Mouse (Mus musculus) left cerebral cortex, postnatal 14 days (tissue): Measurements from ENCODE around the gene Cyp2j5. TPM values are rescaled to one million over a fixed set of nuclear protein-coding genes. Genes with fewer than 3 reads are reported as not detected.
"Not testable (repeated sequence)": the region's sequence is repeated elsewhere in the genome, so short reads cannot be mapped to it uniquely, and the experiment has no call there.

ENCODE experiments used
- DNase-seq, 2 experiments: peaks; one replicate each; pipeline ENCODE4 v3.0.0; 2021 to 2022; ENCODE audit warnings: low spot score in 2 of 2, mixed read lengths in 1 of 2
- intact Hi-C: fragments of 180-260 bp; cut with DNase I; formaldehyde crosslinking; loops from one replicate; pipeline ENCODE4 v1.15.1; 2025
- long read RNA-seq, 2 experiments: library from polyadenylated mRNA; stranded (forward); transcript quantifications; one replicate each; pipeline ENCODE4 v2.0.0; 2021
- total RNA-seq, 2 experiments: library from RNA; stranded (reverse); gene quantifications; 2 replicates each; pipeline ENCODE4 v1.2.3; 2021

The Cyp2j5 gene
- total RNA-seq, result not detected
- long read RNA-seq, experiment 1, result 0 reads
- long read RNA-seq, experiment 2, result 0 reads

DNA sequence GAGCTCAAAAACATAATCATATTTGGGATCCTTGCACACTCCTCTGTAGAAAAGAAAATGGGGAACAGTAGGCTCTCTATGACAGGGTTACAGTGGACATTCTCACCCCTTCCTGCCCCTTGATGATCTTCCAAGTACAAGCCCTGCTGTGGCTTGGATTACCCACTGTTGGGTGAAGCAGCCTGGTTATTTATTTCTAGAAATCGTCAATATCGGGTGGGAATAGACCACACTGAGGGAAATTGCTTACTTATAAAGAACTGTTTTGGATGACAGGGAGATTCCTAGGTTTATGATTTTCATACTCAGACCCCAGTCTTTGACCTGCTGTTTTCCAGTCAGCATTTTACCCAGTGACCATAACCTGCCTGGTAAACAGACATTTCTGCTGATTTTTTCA, at the start of gene Cyp2j5:
Cyp2j5 (minus strand) TSS at position 164 of the 400 bp plus-strand sequence.
- DNase-seq, result no peak
- intact Hi-C loops, result no loop called here

DNA sequence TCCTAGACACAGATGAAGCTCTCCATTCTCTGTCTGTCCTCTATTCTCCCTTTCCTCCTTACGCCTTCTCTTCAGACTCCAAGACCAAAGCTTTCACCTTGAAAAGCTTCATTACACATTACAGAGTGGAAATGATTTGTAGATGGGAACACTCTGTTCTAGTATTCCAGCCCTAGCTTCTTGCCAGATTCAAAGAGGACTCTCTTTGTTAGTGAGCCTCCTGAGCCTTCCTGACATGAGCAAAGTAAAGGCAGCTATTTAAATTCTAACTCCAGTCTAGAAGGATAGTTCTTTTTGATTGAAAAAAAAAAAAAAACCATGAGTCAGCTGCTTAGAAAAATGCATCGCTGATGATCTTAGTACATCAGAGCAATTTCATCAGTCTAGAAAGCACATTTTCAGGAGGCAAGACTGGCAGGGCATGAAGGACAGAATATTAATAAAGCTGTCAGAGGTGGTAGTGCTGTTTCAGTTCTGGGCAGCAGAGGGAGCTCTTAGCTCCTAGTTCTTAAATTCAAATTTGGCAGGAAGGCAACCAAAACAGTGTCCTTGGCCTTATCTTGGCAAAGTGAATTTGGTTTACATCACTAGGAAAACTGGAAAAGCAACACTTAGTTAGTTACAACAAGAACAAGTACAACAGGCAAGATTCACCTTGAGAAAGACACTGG, 41.5 kb upstream of the Cyp2j5 start:
- peak; percentile 78 to 80 for DNase-seq
- intact Hi-C loops, result loop anchor here (10.0 kb wide), 1 partner anchor 1039 kb away; no protein-coding TSS in a partner anchor

DNA sequence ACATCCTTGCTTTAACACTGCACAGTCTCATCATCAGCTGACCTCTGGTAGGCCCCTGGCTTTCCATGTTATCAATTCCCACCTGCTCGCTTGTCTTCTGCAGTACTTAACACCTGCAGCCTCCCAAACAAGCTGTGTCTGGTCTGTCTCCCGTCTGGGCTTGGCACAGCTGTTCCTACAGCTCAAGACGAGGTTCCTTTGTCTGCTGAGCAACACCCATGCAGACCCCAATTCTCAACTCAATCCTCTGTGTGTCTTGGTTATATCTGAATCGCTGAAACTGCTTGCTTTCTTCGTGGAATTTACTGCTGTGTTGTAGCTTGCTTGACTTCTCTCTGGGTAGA, 34.2 kb upstream of the Cyp2j5 start:
- no peak for DNase-seq
- intact Hi-C loops, result no loop called here

DNA sequence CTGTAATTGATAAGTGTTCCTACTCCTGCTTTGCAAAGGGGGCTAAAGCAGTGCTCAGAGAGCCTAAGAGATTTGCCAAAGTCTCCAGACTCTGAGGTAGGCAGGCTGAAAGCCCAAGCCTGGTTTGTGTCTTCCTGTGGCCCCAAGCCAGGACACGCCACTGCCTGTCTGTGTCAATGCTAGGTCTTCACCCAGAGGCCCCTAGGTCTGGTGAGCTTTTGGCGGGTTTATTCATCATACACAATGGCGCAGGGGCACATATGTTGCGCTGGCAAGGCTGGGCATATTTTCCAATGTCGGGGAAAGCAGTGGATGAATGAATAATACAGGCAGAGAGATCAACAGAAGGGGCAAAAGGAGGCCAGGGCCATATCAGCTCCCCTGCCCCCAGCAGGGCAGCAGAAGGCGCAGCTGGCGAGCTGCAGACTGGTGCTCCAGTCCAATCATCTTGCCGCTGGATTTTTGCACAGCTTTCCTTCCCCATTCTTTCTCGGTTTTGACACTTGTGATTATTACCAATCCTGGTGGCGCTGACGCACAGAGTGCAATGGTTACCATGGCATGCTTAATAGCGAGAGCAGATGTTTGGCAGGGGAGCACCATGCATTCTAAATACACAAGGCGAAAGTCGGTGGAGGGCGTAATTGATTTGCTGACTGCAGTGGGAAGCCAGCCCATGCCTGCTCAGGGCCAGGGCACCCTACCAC, 33.7 kb upstream of the Cyp2j5 start:
- intact Hi-C loops, result no loop called here
- DNase-seq, result peak; percentile 28 to 31

DNA sequence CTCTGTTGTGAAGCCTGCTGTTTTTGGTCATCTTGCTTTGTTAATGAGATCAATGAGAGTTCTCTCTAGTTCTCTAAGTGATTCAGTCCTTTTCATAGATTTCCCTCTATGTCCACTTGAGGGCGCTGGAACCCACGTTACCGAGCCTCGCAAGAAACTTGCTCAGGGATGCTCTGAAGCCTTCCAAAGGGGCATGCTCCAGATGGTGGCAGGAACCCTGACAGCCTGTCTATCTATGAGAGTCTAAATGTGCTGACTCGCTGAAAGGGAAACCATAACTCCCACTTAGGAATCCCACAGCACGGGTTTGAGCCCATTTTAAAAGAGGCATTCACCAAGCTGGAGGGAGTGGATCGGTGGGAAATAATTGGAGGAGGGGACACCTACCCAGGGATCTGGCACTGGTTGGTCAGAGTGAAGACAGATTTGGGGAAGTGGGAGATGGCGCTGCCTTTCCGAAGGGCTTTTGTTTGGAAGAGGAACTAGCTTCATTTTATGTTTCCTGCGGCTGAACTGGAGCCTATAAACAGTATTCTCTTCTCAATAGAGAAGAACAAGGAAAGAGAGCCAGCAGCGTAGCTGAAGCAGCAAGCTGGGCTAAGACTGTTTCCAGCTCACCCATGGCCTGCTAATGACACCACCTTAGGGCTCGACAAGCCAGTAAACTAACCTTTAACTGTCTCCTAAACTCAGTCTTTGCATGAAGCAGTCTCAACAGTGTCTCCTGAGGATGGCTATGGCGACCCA, 32.8 kb upstream of the Cyp2j5 start:
- peak; percentile 84 to 85 for DNase-seq
- intact Hi-C loops, result no loop called here

DNA sequence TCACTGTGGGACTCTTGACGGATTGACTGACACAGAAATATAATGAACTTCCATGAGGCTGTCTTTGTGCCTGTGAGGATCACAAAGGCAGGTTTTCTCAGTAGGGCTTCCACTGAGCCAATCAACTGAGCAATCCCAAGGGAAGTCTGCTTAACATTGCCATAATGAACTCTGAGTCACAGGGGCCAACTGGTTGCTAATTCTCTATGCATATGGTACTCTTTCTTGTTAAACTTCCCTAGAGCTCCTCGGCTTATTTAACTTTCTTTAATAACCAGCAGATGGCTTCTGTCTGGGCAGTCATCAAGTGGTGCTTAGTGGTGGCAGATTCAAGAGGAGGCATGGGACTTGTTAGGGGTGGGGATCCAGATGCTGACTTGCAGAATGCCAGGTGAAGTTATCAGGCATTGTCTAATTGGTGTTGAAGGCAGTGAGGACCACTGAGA, 23.4 kb upstream of the Cyp2j5 start:
- intact Hi-C loops, result loop anchor here (10.0 kb wide), 2 partner anchors 163 to 593 kb away; no protein-coding TSS in a partner anchor
- DNase-seq, result no peak

DNA sequence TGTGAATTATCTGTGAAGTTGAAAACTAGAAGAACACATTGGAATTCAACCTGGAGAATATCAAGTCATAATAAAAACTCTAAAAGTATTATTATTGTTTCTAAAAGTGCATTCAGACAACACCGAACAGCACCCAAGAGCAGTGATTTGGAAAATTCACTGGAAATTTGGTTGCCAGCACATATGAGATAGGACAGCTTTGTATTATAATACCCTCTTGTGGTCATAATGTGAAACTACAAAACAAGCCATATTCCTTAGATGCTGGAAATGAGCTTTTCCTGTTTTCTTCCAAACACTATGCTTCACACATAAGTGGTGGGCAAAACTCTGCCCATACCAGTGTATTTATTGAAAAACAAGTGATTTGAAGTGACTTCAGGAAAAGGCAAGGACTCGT, 19.5 kb upstream of the Cyp2j5 start:
- DNase-seq, result peak in 1 of 2 experiments; percentile 53
- intact Hi-C loops, result loop anchor here (2.0 to 10.0 kb wide), 4 partner anchors 91 to 589 kb away; partner anchors contain the start of gene Cyp2j9

DNA sequence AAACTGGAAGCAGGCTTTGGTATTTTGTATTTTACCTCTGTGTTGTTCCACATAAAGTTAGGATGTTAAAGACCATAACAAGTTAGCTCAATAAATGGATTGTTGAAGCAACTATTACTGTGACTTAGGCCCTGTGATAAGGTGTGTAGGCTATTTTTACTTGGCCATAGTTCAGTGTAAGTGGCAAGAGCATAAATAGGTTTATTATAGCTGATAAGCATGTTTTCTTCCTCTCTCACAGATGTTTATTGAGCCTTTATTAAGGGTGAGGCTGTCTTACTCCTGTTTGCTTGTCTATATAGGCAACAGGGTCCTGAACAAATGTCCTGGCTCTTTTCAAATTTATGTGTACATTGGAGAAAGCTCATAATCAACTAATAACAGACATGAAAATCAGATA, 17.0 kb upstream of the Cyp2j5 start:
- intact Hi-C loops, result loop anchor here (5.0 to 10.0 kb wide), 3 partner anchors 89 to 586 kb away; partner anchors contain the start of gene Cyp2j9
- no peak for DNase-seq

DNA sequence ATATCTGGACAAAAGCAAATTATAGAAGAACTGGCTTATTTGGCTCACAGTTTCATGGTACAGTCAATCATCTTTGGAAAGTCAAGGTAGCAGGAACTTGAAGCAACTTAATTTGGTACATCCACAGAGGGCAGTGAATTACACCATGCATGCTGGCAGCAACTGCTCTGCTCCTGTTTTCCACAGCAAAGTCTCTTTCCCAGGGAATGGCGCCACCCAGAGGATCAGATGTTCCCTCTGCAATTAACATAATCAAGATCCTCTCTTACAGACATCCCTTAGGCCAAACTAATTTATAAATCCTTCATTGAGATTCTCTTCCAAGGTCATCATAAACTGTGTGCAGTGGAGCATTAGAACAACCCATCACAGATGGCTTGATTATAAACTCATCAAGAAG, 16.3 kb upstream of the Cyp2j5 start:
- intact Hi-C loops, result loop anchor here (5.0 to 10.0 kb wide), 3 partner anchors 88 to 585 kb away; partner anchors contain the start of gene Cyp2j9
- DNase-seq, result peak; percentile 30 to 39

DNA sequence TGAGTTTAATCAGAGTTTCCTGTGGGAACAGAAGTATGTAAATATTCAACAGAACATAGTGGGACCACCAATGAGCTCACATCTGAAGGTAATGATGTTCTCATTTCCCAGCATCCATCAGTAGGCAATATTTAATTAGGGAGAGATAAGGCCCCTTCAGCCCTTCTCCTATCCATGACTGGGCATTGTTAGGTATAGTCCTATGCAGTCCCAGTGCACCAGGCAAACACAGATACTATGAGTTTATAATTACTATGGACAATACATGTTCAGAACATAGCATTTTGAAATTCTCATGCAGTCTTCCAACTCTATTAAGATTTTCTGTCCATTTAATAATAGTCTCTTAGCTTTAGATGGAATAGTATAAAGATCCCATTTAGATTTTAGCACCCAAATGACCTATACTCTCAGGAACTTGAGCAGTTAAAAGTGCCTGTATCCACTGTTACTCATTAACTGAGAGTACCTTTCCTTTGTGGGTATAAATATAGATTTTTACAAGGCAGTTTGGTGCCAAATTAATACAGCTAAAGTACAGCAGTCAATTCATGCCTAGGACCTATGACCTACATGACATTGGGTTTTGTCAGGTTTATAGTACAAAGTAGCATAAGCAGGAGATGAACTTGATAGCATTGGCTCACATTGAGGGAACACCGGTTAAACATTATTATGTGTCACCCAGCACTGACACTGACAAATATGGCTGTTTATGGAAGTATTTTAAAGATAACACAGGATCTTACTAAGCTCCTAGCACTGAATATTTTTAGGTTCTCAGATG, 907 bp upstream of the Cyp2j5 start:
- no peak for DNase-seq

DNA sequence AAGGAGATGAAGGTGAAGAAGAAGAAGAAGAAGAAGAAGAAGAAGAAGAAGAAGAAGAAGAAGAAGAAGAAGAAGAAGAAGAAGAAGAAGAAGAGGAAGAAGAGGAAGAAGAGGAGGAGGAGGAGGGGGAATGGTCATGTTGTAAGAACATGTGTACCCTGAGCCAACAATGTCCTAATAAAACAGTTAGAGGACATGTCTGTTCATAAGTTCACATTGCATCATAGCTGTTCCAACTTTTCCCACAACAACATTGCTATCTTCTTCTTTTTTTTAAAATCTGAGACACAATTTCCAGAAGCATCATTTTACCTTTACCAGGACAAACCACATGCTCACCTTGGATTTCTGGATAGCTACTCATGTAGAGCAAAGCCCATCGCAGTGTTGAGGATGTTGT, 28.5 kb downstream of the Cyp2j5 start:
- intact Hi-C loops, result no loop called here
- DNase-seq, result no peak

More for the DNA sequence above, 907 bp upstream of the Cyp2j5 start:
- intact Hi-C loops, result no loop called here

DNA sequence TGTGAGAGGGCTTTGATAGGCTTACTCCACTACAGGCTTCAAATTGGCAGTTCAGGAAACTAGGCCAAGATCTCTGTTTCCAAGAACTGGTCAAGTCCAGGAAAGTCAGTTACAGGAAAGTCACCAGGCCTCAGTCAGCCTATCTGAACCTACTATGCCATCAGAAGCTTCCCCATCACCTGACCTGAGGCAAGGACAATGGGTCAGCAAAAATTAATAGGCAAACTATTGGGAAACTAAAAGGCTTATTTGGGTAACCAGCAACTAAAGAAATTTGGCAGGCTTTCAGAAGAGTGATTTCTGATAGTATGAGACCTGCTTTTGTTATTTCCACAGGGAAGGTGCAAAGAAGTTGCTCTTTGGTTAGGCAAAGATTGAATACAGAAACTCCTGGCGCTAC, 41.5 kb downstream of the Cyp2j5 start:
- intact Hi-C loops, result no loop called here
- DNase-seq, result no peak

DNA sequence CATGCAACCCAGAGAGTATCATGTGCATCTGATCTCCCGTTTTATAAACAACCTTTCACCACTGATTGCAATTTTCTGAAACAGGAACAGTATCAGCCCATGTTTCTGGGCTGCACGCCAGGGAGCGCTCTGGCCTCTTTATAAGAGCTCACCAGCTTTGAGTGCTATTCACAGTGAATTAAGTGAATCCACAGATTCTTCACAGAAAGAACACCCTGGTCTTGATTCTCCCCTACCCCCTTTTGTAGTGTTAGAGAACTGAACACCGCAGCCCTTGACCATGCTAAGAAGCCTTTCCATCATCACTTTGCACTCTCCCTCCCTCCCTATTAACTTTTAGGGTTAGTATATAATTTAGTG, 72.2 kb downstream of the Cyp2j5 start:
- peak; percentile 75 to 79 for DNase-seq
- intact Hi-C loops, result loop anchor here (5.0 kb wide), 1 partner anchor 91 kb away; no protein-coding TSS in a partner anchor

DNA sequence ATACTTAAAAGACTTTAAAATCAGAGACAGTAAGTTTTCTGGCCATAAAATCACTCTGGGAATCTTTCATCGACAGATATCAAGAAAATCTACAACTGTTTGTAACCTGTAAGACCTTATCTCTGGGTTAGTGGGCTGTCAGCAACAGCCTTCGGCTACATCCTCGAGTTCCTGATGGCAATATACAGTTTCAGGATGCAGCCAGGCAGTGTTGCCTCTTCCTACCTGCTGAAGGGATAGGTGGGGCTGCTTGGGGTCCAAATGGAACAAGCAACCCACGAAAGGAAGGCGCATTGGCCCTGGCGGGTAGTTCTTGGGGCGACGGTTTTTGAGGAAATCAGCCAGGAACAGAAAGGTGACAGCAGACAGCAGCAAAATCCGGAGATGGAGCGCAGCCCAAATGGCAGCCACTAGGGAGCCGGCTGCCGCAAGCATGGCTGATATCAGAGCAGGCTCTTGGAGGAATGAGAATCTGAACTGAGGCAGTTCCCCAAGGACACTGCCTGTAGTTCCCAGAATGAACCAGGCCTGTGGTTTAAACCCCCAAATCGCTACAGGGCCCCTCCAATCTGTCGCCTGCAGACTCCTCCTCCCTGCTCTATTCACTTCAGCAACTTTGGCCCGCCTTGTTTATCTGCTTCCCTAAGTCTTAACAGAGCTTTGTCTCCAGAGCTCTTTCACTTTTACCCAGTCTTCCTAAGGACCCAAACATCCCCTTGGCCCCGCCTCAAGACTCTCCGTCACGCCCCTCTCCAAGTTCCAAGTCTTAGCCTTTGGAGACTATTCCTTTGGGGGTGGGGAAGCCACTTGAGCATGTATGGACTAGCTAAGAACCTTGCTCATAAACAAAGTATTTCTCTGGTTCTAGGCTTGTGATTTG, 72.8 kb downstream of the Cyp2j5 start, which contains the start of gene Cyp2j9:
Cyp2j9 (minus strand) TSS at position 668 of the 880 bp plus-strand sequence.
- DNase-seq, result peak in 1 of 2 experiments; percentile 36
- intact Hi-C loops, result loop anchor here (5.0 kb wide), 1 partner anchor 91 kb away; no protein-coding TSS in a partner anchor

DNA sequence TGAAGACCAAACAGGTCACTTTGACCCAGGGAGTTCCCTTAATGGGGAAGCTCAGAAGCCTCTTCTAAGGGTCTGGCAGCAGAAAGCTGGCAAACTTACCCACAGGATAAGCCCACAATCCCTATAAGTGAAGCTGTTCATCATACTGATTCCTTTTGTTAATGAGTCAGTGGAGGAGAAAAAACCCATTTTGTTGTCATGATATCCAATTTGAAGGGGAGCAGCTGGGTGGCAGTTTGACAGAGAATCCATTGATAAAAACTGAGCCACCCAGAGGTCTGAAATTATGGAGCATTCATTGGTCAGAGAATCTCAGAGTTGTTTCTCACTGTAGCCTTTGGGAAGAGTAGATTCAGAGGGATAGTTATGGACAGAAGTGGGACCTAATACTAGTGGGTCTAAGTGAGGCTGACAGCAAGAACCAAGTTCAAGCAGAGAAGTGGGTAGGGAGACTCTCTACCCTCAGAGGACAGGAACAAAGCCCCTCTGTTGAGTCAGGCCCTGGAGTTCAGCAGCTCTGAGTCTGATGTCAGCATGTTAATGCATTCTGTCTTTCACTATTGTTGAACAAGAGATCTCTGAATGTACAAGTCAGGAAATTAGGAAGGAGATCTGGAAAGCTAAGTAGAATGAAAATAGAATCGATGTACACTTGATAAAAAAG, 82.4 kb downstream of the Cyp2j5 start:
- intact Hi-C loops, result no loop called here
- no peak for DNase-seq

DNA sequence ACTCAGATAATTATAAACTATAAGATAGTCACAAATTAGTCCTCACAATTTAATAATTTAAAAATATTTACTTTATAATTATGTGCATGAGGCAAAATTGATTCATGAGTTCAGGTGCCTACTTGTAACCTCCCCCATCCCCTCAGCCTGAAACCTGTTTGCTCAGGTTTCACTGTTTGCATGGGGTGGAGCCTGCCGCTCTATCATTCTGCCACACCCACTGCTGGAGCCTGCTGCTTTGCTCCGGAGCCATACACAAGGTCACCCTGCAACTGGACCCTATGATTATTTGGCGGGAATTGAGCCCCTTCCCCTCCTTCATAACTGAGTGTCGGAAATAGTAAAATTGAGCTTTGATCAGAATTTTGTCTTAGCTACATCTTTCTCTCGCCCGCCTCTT, 83.6 kb downstream of the Cyp2j5 start:
- DNase-seq, intact Hi-C loops: not testable (repeated sequence)
